Mouse (Mus musculus): ENCODE results near the gene Hoxc4.

Hoxc4 gene

DNA sequence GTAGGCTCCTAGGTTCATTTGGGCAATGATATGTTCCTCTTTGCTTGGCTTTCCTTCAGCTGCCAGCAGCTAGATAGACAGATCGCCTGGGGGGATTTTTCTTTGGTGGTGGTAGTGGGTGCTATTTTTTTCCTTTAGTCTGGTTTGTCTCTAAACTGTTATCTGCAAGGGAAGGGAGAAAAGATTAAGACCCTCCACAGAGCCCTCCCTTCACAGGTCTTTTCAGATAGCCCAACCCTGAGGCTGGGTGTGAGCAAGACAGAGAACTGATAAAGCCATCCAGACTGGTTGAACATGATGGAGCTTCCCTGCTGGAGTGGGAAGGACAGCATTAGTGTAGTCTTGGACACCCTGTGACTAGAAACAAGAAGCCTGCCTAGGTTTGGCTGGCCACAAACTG, 64.9 kb downstream of the Hoxc4 start:
- DNase-seq (ENCODE audit: low read depth, low spot score), result no peak

GRCm38 (mm10) chr15:103084944-103085343, 66.2 kb downstream of the Hoxc4 start:
- DNase-seq (ENCODE audit: low read depth, low spot score), result no peak

DNA sequence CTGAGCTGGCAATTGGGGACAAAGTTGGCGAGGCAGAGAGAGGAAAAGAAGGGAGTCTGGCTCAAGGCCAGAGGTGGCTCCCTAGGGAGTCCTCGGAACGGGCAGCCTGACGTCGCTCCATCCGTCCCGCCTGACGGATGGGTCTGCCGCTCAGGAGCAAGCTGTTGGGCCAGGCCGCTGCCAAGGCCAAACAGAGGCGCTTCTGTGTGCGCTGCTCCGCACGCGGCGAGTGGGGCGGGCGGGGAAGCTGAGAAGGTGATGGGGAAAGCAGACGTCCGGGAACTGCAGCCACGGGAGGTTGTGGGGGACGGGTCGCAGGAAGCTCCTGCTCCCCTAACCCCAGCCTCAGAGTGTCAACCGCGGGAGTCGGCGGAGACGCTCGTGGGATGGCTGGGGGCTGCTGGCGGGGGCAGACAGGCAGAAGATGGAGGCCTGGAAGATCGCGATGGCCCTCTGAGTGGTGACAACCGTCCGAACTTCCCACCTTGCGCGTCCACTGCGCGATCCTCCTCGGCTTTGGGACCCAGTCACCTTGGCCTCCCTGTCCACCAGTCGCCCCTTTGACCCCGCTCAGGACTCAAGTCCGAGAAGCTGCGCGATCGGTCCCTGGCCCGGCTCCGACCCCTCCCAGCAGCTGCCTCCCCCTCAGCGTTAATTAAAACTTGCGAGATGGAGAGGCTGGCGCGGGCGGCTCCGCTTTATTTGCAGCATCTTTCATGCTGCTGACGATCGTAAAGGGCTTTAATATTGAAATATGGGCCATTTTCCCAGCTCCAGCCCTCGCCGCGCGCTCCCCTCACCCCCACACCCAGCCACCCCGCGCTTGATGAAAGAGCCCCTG, 67.3 kb downstream of the Hoxc4 start:
- peak; percentile 67 for DNase-seq (ENCODE audit: low read depth, low spot score)

Measured in forelimb bud, embryonic 11.5 days (tissue).